8 mouse cellular contexts compared by ENCODE assay signal in the genomic region with DNA sequence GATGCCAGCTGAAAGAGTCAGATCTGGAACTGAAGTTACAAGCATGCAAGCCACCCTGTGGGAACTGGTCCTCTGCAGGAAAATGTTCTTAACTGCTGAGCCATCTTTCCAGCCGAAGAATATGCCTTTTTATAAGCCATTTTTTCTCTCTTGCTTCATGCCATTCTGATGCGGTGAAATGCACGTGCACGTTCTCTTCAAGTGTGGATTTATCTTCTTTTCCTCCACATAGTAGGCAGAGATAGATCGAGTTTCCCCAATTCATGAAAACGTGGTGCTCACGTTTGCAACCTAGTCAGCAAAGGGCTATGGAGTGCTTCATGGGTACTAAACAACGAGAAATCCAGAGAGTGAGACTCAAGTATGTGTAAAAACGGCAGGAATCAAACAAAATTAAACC. TPM values are rescaled to one million over a fixed set of nuclear protein-coding genes. Genes with fewer than 3 reads are reported as not detected.
DNase-seq lines count a peak whose midpoint lies in the region; ATAC-seq and TF ChIP-seq lines count a peak whose summit lies in the region.

No protein-coding gene starts in this region.

- no peaks in the 10 kb centered on the region for H3K9me3 ChIP-seq in kidney, embryonic 14.5 days (ENCODE audit: control insufficient read depth, low read length)
- no peaks in the 10 kb centered on the region for H3K9me3 ChIP-seq in embryonic facial prominence, embryonic 11.5 days (replicated peaks; ENCODE audit: control insufficient read depth, low read length)
- no peaks in the 10 kb centered on the region for H3K9me3 ChIP-seq in intestine, embryonic 14.5 days (ENCODE audit: control insufficient read depth, low read length)
- H3K9me3 ChIP-seq in midbrain, postnatal 0 days (ENCODE audit: low read length) = no peaks in the 10 kb centered on the region

- peak overlapping the region; percentile 47; the same call in 1 of the 2 replicates for H3K9ac ChIP-seq in kidney, embryonic 14.5 days (ENCODE audit: low read depth, low read length)
- H3K9ac ChIP-seq in embryonic facial prominence, embryonic 11.5 days (replicated peaks; ENCODE audit: low read length) = no peak overlapping the region; the same call in 1 of the 2 replicates
- no peak overlapping the region for H3K9ac ChIP-seq in intestine, embryonic 14.5 days (ENCODE audit: low read length)
- H3K9ac ChIP-seq in midbrain, postnatal 0 days (replicated peaks; ENCODE audit: low read length, poor library complexity, severe bottlenecking) = 0 out of 2 replicates have a peak overlapping the region, but pooled peaks have one; percentile 29

- H3K27me3 ChIP-seq in kidney, embryonic 14.5 days (ENCODE audit: control insufficient read depth, insufficient read depth, low read length) = no peaks in the 10 kb centered on the region
- H3K27me3 ChIP-seq in embryonic facial prominence, embryonic 11.5 days (ENCODE audit: control insufficient read depth, insufficient read depth, low read length) = no peaks in the 10 kb centered on the region
- no peaks in the 10 kb centered on the region for H3K27me3 ChIP-seq in intestine, embryonic 14.5 days (replicated peaks; ENCODE audit: control insufficient read depth, insufficient read depth, low read length)
- no peaks in the 10 kb centered on the region for H3K27me3 ChIP-seq in midbrain, postnatal 0 days (ENCODE audit: insufficient read depth, low read length)

- no peak for ATAC-seq in kidney, embryonic 14.5 days (ENCODE audit: low FRiP score, low TSS enrichment)
- ATAC-seq in embryonic facial prominence, embryonic 11.5 days (replicated peaks; ENCODE audit: insufficient number of reproducible peaks, low FRiP score, low TSS enrichment, low read depth) = no peak
- no peak for ATAC-seq in intestine, embryonic 14.5 days (replicated peaks; ENCODE audit: low FRiP score, low TSS enrichment, low read depth)
- no peak for ATAC-seq in midbrain, postnatal 0 days (ENCODE audit: low FRiP score)

- peaks cover 24% of the 10 kb centered on the region for H3K4me1 ChIP-seq in kidney, embryonic 14.5 days (ENCODE audit: control insufficient read depth, insufficient read depth, low read length)
- peaks cover 6% of the 10 kb centered on the region; the same call in 1 of the 2 replicates for H3K4me1 ChIP-seq in embryonic facial prominence, embryonic 11.5 days (ENCODE audit: control insufficient read depth, insufficient read depth, low read length)
- peaks cover 29% of the 10 kb centered on the region for H3K4me1 ChIP-seq in intestine, embryonic 14.5 days (replicated peaks; ENCODE audit: control insufficient read depth, insufficient read depth, low read length)
- peaks cover 13% of the 10 kb centered on the region for H3K4me1 ChIP-seq in midbrain, postnatal 0 days (ENCODE audit: insufficient read depth, low read length)

- H3K4me3 ChIP-seq in kidney, embryonic 14.5 days (ENCODE audit: low read length) = peak overlapping the region; percentile 43
- H3K4me3 ChIP-seq in embryonic facial prominence, embryonic 11.5 days (ENCODE audit: low read depth, low read length) = peak overlapping the region; percentile 98
- peak overlapping the region; percentile 35 for H3K4me3 ChIP-seq in intestine, embryonic 14.5 days (ENCODE audit: low read depth, low read length)
- peak overlapping the region; percentile 93 for H3K4me3 ChIP-seq in midbrain, postnatal 0 days (ENCODE audit: low read depth, low read length)

- intact Hi-C loops in left cerebral cortex, postnatal 25 days (cut with DNase I) = no loop called here

- peak overlapping the region; percentile 54 for H3K4me2 ChIP-seq in kidney, embryonic 14.5 days (replicated peaks; ENCODE audit: low read depth, low read length)
- peak overlapping the region; percentile 54 for H3K4me2 ChIP-seq in embryonic facial prominence, embryonic 11.5 days (ENCODE audit: low read depth, low read length)
- H3K4me2 ChIP-seq in intestine, embryonic 14.5 days (ENCODE audit: low read length) = peak overlapping the region; percentile 53
- H3K4me2 ChIP-seq in midbrain, postnatal 0 days (ENCODE audit: low read depth, low read length, poor library complexity, severe bottlenecking) = peak overlapping the region; percentile 61

- no peak for DNase-seq in kidney, postnatal 10 days
- no peak for DNase-seq in embryonic facial prominence, embryonic 11.5 days (ENCODE audit: low spot score)
- DNase-seq in intestine, embryonic 14.5 days (ENCODE audit: low spot score) = no peak
- DNase-seq in midbrain, postnatal 0 days (ENCODE audit: low spot score) = no peak
- DNase-seq in c-Kit-positive CD71-positive TER-119-positive erythroid progenitor cells, embryonic 14.5 days (ENCODE audit: low spot score) = no peak
- DNase-seq in left cerebral cortex, postnatal 25 days (ENCODE audit: low spot score in 2 of 2) = no peak
- DNase-seq in spleen, adult 12 weeks (ENCODE audit: low spot score) = no peak

- H3K36me3 ChIP-seq in kidney, embryonic 14.5 days (ENCODE audit: control insufficient read depth, insufficient read depth, low read length) = peaks cover 46% of the 10 kb centered on the region
- H3K36me3 ChIP-seq in embryonic facial prominence, embryonic 11.5 days (replicated peaks; ENCODE audit: control insufficient read depth, insufficient read depth, low read depth, low read length) = peaks cover 3% of the 10 kb centered on the region
- peaks cover 33% of the 10 kb centered on the region for H3K36me3 ChIP-seq in intestine, embryonic 14.5 days (ENCODE audit: control insufficient read depth, insufficient read depth, low read length)
- H3K36me3 ChIP-seq in midbrain, postnatal 0 days (ENCODE audit: insufficient read depth, low read length) = peaks cover 19% of the 10 kb centered on the region; the same call in 1 of the 2 replicates

- no peak overlapping the region for H3K27ac ChIP-seq in kidney, embryonic 14.5 days (ENCODE audit: low read depth, low read length)
- no peak overlapping the region for H3K27ac ChIP-seq in embryonic facial prominence, embryonic 11.5 days (replicated peaks; ENCODE audit: low read depth, low read length)
- 0 out of 2 replicates have a peak overlapping the region, but pooled peaks have one; percentile 29 for H3K27ac ChIP-seq in intestine, embryonic 14.5 days (ENCODE audit: low read depth)
- H3K27ac ChIP-seq in midbrain, postnatal 0 days (ENCODE audit: low read depth, low read length) = no peak overlapping the region

- 26% methylated on average over 9 of the region's 9 CpGs for WGBS in kidney, embryonic 14.5 days
- 25% methylated on average over 9 of the region's 9 CpGs for WGBS in embryonic facial prominence, embryonic 11.5 days
- WGBS in intestine, embryonic 14.5 days = 19% methylated on average over 9 of the region's 9 CpGs
- WGBS in midbrain, postnatal 0 days = 23% methylated on average over 9 of the region's 9 CpGs

- no peak for TF ChIP-seq CTCF in midbrain, postnatal 0 days (IDR thresholded peaks at IDR 0.05)

RNA-seq across cellular contexts. Expression of a gene that starts 1.2 kb away (rescaled TPM):
- 67.3 and 74.0 TPM in 2 replicates for polyA plus RNA-seq in kidney, embryonic 14.5 days (2014; fragmentation: Nextera tagmentation; extraction: Ambion mirVana)
- polyA plus RNA-seq in embryonic facial prominence, embryonic 11.5 days (2014; fragmentation: Nextera tagmentation; extraction: Ambion mirVana) = 57.4 and 63.9 TPM in 2 replicates
- polyA plus RNA-seq in intestine, embryonic 14.5 days (2014; fragmentation: Nextera tagmentation; extraction: Ambion mirVana) = 65.7 and 71.7 TPM in 2 replicates
- 15.1 and 23.3 TPM in 2 replicates for total RNA-seq in midbrain, postnatal 0 days (2014; rRNA removed)
- polyA plus RNA-seq in midbrain, postnatal 0 days (2015; fragmentation: Nextera tagmentation; extraction: Ambion mirVana) = 27.1 and 32.6 TPM in 2 replicates
- total RNA-seq in left cerebral cortex, postnatal 25 days (2021) = 10 to 100 TPM; 53.1 to 58.1 TPM

RNA-seq across cellular contexts. Expression of a gene that starts 14.1 kb away (rescaled TPM):
- 89.4 and 114 TPM in 2 replicates for polyA plus RNA-seq in kidney, embryonic 14.5 days (2014; fragmentation: Nextera tagmentation; extraction: Ambion mirVana)
- 142 and 151 TPM in 2 replicates for polyA plus RNA-seq in embryonic facial prominence, embryonic 11.5 days (2014; fragmentation: Nextera tagmentation; extraction: Ambion mirVana)
- polyA plus RNA-seq in intestine, embryonic 14.5 days (2014; fragmentation: Nextera tagmentation; extraction: Ambion mirVana) = 94.8 and 109 TPM in 2 replicates
- 58.6 and 58.9 TPM in 2 replicates for total RNA-seq in midbrain, postnatal 0 days (2014; rRNA removed)
- polyA plus RNA-seq in midbrain, postnatal 0 days (2015; fragmentation: Nextera tagmentation; extraction: Ambion mirVana) = 66.0 and 73.8 TPM in 2 replicates
- 10 to 100 TPM; 45.4 to 46.2 TPM for total RNA-seq in left cerebral cortex, postnatal 25 days (2021)

RNA-seq across cellular contexts. Expression of a gene that starts 14.1 kb away (rescaled TPM):
- 24.2 and 34.9 TPM in 2 replicates for polyA plus RNA-seq in kidney, embryonic 14.5 days (2014; fragmentation: Nextera tagmentation; extraction: Ambion mirVana)
- polyA plus RNA-seq in embryonic facial prominence, embryonic 11.5 days (2014; fragmentation: Nextera tagmentation; extraction: Ambion mirVana) = 29.0 and 30.7 TPM in 2 replicates
- 19.1 and 23.4 TPM in 2 replicates for polyA plus RNA-seq in intestine, embryonic 14.5 days (2014; fragmentation: Nextera tagmentation; extraction: Ambion mirVana)
- total RNA-seq in midbrain, postnatal 0 days (2014; rRNA removed) = 19.7 and 30.7 TPM in 2 replicates
- 33.5 and 35.6 TPM in 2 replicates for polyA plus RNA-seq in midbrain, postnatal 0 days (2015; fragmentation: Nextera tagmentation; extraction: Ambion mirVana)
- 10 to 100 TPM; 40.6 to 45.0 TPM for total RNA-seq in left cerebral cortex, postnatal 25 days (2021)

RNA-seq across cellular contexts. Expression of a gene that starts 21.8 kb away (rescaled TPM):
- polyA plus RNA-seq in kidney, embryonic 14.5 days (2014; fragmentation: Nextera tagmentation; extraction: Ambion mirVana) = 12.2 and 12.6 TPM in 2 replicates
- 15.3 and 16.5 TPM in 2 replicates for polyA plus RNA-seq in embryonic facial prominence, embryonic 11.5 days (2014; fragmentation: Nextera tagmentation; extraction: Ambion mirVana)
- polyA plus RNA-seq in intestine, embryonic 14.5 days (2014; fragmentation: Nextera tagmentation; extraction: Ambion mirVana) = 13.1 and 13.4 TPM in 2 replicates
- total RNA-seq in midbrain, postnatal 0 days (2014; rRNA removed) = 5.2 and 7.2 TPM in 2 replicates
- 11.2 and 12.1 TPM in 2 replicates for polyA plus RNA-seq in midbrain, postnatal 0 days (2015; fragmentation: Nextera tagmentation; extraction: Ambion mirVana)
- total RNA-seq in left cerebral cortex, postnatal 25 days (2021) = 1 to 10 TPM; 5.0 to 5.7 TPM

RNA-seq across cellular contexts. Expression of a gene that starts 26.7 kb away (rescaled TPM):
- 463 and 564 TPM in 2 replicates for polyA plus RNA-seq in kidney, embryonic 14.5 days (2014; fragmentation: Nextera tagmentation; extraction: Ambion mirVana)
- polyA plus RNA-seq in embryonic facial prominence, embryonic 11.5 days (2014; fragmentation: Nextera tagmentation; extraction: Ambion mirVana) = 296 and 350 TPM in 2 replicates
- polyA plus RNA-seq in intestine, embryonic 14.5 days (2014; fragmentation: Nextera tagmentation; extraction: Ambion mirVana) = 577 and 640 TPM in 2 replicates
- total RNA-seq in midbrain, postnatal 0 days (2014; rRNA removed) = 340 and 373 TPM in 2 replicates
- 556 and 624 TPM in 2 replicates for polyA plus RNA-seq in midbrain, postnatal 0 days (2015; fragmentation: Nextera tagmentation; extraction: Ambion mirVana)
- 100 to 1,000 TPM; 542 to 549 TPM for total RNA-seq in left cerebral cortex, postnatal 25 days (2021)

Comparison
In these comparisons a context has a peak if more than half of its experiments do, and no peak if none do; other contexts are left out.
1. H3K4me3 ChIP-seq: peak in every context shown above with its lines; median percentile 98 in embryonic facial prominence, embryonic 11.5 days; 93 in midbrain, postnatal 0 days; 43 in kidney, embryonic 14.5 days; 35 in intestine, embryonic 14.5 days.
2. H3K9ac ChIP-seq: peak in kidney, embryonic 14.5 days (single experiment) and midbrain, postnatal 0 days (single experiment); none in embryonic facial prominence, embryonic 11.5 days (single experiment) and intestine, embryonic 14.5 days (single experiment).
3. Peak in every context shown above with its lines, with median percentiles within 50 percentile points of each other: H3K4me2 ChIP-seq.